Mouse (Mus musculus) embryonic stem cell, embryonic (primary cell): Measurements from ENCODE around the gene Gm6217.
"Not testable (repeated sequence)": the region's sequence is repeated elsewhere in the genome, so short reads cannot be mapped to it uniquely, and the experiment has no call there.

ENCODE experiments used
- CTCF ChIA-PET, 4 experiments: fragments of 300-600 bp in 2 of 4; fragments of 350-600 bp in 2 of 4; sonication (Branson Sonifier 250); formaldehyde crosslinking; loops; one replicate each; lab custom pipeline; 2022; ENCODE audit warnings: inconsistent platforms in 2 of 4; lab: Charles Lee
- POLR2A ChIA-PET, 4 experiments: fragments of 300-600 bp in 2 of 4; fragments of 350-600 bp in 2 of 4; sonication (Branson Sonifier 250); formaldehyde crosslinking; loops; one replicate each; lab custom pipeline; 2022; ENCODE audit warnings: antibody characterized with exemption in 4 of 4, inconsistent platforms in 1 of 4; lab: Charles Lee

Gm6217 gene

GRCm38 (mm10) chr1:82931326-82931725 is at the start of gene Gm6217:
TSS of gene Gm6217 (minus strand) at chr1:82931399.
- POLR2A ChIA-PET, CTCF ChIA-PET: not testable (repeated sequence)

- POLR2A ChIA-PET: interaction anchor here in 1 of 4 experiments (0.9 kb wide), 1 partner anchor 10 kb away, joined by 5 read pairs; no protein-coding TSS in a partner anchor
- CTCF ChIA-PET: interaction anchor here in 1 of 4 experiments (0.9 kb wide), 1 partner anchor 9 kb away, joined by 3 read pairs; no protein-coding TSS in a partner anchor
Observed at GRCm38 (mm10) chr1:82977840-82978239, 46.6 kb upstream of the Gm6217 start.

- CTCF ChIA-PET: interaction anchor here in 1 of 4 experiments (0.6 kb wide), 1 partner anchor 11 kb away, joined by 3 read pairs; no protein-coding TSS in a partner anchor
- POLR2A ChIA-PET: interaction anchor here in 1 of 4 experiments (2.3 kb wide), 1 partner anchor 27 kb away, joined by 8 read pairs; no protein-coding TSS in a partner anchor
Observed at GRCm38 (mm10) chr1:82975750-82976149, 44.6 kb upstream of the Gm6217 start.

GRCm38 (mm10) chr1:82974342-82974741 is 43.1 kb upstream of the Gm6217 start:
- CTCF ChIA-PET: interaction anchor here in 3 of 4 experiments (0.8 to 1.8 kb wide), 7 partner anchors 11 to 187 kb away, joined by 3 to 5 read pairs (median 3); partner anchors contain the start of gene Gm47955 (in 1 of the 3)
- POLR2A ChIA-PET: interaction anchor here in 3 of 4 experiments (0.8 to 2.3 kb wide), 14 partner anchors 9 to 1887 kb away, joined by 3 to 8 read pairs (median 5); partner anchors contain the start of gene Gm47955 (in 1 of the 3)

- ChIA-PET CTCF (interaction anchor here in 3 of 4 experiments (0.8 to 1.8 kb wide), 7 partner anchors 11 to 186 kb away, joined by 3 to 5 read pairs (median 3); partner anchors contain the start of gene Gm47955 (in 1 of the 3)), POLR2A (interaction anchor here in 3 of 4 experiments (0.6 to 2.3 kb wide), 16 partner anchors 10 to 153 kb away, joined by 3 to 8 read pairs (median 4); partner anchors contain the start of genes Gm47955 (in 1 of the 3) and Slc19a3 (in 1 of the 3))
Observed at GRCm38 (mm10) chr1:82973901-82974300, 42.7 kb upstream of the Gm6217 start.

DNA sequence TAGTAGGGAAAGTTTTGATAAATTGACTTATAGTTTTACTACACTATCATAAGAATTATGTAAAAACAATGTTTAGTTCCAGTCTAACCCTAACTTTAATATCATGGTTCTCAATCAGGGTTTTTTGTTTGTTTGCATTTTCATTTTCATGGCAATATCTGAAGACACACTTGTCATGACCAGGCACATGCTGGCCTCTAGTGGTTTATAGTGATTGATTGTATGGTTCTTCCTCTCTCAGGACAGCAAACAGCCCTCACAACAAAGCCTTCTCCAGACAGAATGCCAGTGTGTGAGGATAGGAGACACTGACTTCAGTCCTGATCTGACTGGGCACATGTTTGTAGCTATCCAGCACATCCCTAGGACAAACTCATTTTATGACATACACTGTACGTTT is 42.0 kb upstream of the Gm6217 start:
- ChIA-PET POLR2A (interaction anchor here in 2 of 4 experiments (0.7 to 2.3 kb wide), 10 partner anchors 9 to 151 kb away, joined by 3 to 8 read pairs (median 5); partner anchors contain the start of genes Gm47955 (in 1 of the 2) and Slc19a3 (in 1 of the 2)), CTCF (interaction anchor here in 2 of 4 experiments (1.2 to 1.8 kb wide), 5 partner anchors 12 to 186 kb away, joined by 3 to 5 read pairs (median 3); no protein-coding TSS in a partner anchor)

- ChIA-PET CTCF (interaction anchor here in 1 of 4 experiments (1.2 kb wide), 1 partner anchor 15 kb away, joined by 3 read pairs; no protein-coding TSS in a partner anchor), POLR2A (no interaction called here)
Observed at GRCm38 (mm10) chr1:82972046-82972445, 40.8 kb upstream of the Gm6217 start.

GRCm38 (mm10) chr1:82966413-82966812 is 35.2 kb upstream of the Gm6217 start:
- ChIA-PET POLR2A (interaction anchor here in 2 of 4 experiments (0.6 to 1.5 kb wide), 3 partner anchors 13 to 712 kb away, joined by 3 to 5 read pairs (median 4); no protein-coding TSS in a partner anchor), CTCF (interaction anchor here in 2 of 4 experiments (0.6 to 0.8 kb wide), 3 partner anchors 81 to 160 kb away, joined by 3 to 8 read pairs (median 3); no protein-coding TSS in a partner anchor)

- CTCF ChIA-PET: interaction anchor here in 2 of 4 experiments (0.5 to 1.0 kb wide), 4 partner anchors 14 to 193 kb away, joined by 3 to 17 read pairs (median 3); partner anchors contain the start of gene Gm47959 (in 1 of the 2)
Observed at GRCm38 (mm10) chr1:82959870-82960385, 28.7 kb upstream of the Gm6217 start, which contains the start of gene Gm47955. TSS of gene Gm47955 (plus strand) at chr1:82960286.

GRCm38 (mm10) chr1:82955913-82956312 is 24.7 kb upstream of the Gm6217 start, which contains the start of gene Gm7544:
TSS of gene Gm7544 (minus strand) at chr1:82956013.
- CTCF ChIA-PET, POLR2A ChIA-PET: not testable (repeated sequence)

More at GRCm38 (mm10) chr1:82959870-82960385, 28.7 kb upstream of the Gm6217 start, which contains the start of gene Gm47955:
- POLR2A ChIA-PET: interaction anchor here in 2 of 4 experiments (0.6 to 2.6 kb wide), 4 partner anchors 11 to 325 kb away, joined by 4 to 8 read pairs (median 6); no protein-coding TSS in a partner anchor

GRCm38 (mm10) chr1:82948601-82949000 is 17.4 kb upstream of the Gm6217 start:
- CTCF ChIA-PET: no interaction called here
- POLR2A ChIA-PET: interaction anchor here in 3 of 4 experiments (0.6 to 2.1 kb wide), 7 partner anchors 11 to 780 kb away, joined by 3 to 9 read pairs (median 6); partner anchors contain the start of gene Gm47955 (in 2 of the 3)

DNA sequence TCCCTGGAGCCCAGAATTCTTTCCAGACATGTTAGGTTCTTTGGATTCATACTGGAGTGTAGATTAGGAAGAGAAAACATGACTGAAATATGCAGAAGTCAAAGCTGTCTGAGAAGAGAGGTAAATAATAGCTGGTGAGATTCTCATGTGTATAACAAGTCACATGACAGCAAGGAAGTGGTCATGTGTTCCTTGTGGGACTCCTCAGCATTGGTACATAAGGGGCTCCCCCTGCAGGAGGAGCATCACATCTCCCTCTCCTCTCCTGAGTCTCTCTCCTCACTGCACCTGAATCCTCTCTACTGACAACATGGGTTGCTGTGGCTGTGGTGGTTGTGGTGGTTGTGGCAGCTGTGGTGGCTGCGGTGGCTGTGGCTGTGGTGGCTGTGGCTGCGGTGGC is 14.8 kb upstream of the Gm6217 start:
- POLR2A ChIA-PET: interaction anchor here in 2 of 4 experiments (1.0 to 1.2 kb wide), 2 partner anchors 13 to 15 kb away, joined by 3 read pairs; no protein-coding TSS in a partner anchor

GRCm38 (mm10) chr1:82943295-82943694 is 12.1 kb upstream of the Gm6217 start, which contains the start of gene A030003K21Rik:
TSS of gene A030003K21Rik (minus strand) at chr1:82943388.
- POLR2A ChIA-PET, CTCF ChIA-PET: not testable (repeated sequence)

More for the DNA sequence above, 14.8 kb upstream of the Gm6217 start:
- CTCF ChIA-PET: not testable (repeated sequence)

DNA sequence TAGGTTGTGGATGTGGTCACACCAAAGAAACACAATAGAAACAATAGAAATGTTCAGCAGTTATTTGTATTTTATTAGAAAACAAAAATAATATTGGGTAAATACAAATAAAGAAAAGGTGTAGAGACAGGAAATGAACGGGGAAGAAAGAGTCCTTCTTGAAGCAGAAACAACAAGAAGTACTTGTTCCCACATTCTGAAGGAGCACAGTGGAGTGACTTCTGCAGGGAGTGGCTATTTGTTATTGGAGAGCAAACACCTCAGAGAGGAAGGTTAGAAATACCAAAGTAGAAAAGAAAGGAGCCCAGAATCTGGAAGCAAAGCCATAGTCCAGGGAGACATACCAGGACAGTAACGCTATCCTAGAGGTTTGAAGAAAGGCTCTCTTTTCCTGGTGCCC is 11.3 kb upstream of the Gm6217 start:
- CTCF ChIA-PET, POLR2A ChIA-PET: not testable (repeated sequence)

GRCm38 (mm10) chr1:82938666-82939065 is 7.5 kb upstream of the Gm6217 start:
- ChIA-PET CTCF (no interaction called here), POLR2A (no interaction called here)

- CTCF ChIA-PET, POLR2A ChIA-PET: not testable (repeated sequence)
Observed at GRCm38 (mm10) chr1:82930558-82930957, 641 bp downstream of the Gm6217 start.

DNA sequence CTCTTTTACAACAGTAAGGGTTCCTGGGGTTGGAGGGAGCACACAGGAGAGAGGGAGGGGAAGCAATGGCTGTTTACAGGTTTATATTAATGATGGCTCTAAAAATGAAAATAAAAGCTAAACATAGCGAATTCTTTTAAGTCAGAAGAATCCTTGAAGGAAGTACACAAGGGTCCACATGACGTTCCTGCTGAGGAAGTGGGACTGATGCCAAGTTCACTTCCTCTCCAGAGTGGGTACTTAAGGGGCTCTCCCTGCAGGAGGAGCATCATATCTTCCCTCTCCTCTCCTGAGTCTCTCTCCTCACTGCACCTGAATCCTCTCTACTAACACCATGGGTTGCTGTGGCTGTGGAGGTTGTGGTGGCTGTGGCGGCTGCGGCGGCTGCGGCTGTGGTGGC is 6.5 kb downstream of the Gm6217 start, which contains the start of gene A030014E15Rik:
Gene A030014E15Rik (plus strand): TSS at position 268 of the 400 bp plus-strand sequence.
- ChIA-PET POLR2A (no interaction called here), CTCF (no interaction called here)

- POLR2A ChIA-PET, CTCF ChIA-PET: not testable (repeated sequence)
Observed at GRCm38 (mm10) chr1:82913434-82913833, 17.8 kb downstream of the Gm6217 start.

GRCm38 (mm10) chr1:82913025-82913424 is 18.2 kb downstream of the Gm6217 start, which contains the start of gene A030005L19Rik:
TSS of gene A030005L19Rik (plus strand) at chr1:82913325.
- ChIA-PET POLR2A (no interaction called here), CTCF (no interaction called here)
